17 mouse cellular contexts compared by ENCODE assay signal in genomic region chr2:165266739-165267138, GRCm38 (mm10). TPM values are rescaled to one million over a fixed set of nuclear protein-coding genes. Genes with fewer than 3 reads are reported as not detected.
A peak's percentile ranks its signal among the peaks of the same experiment; 100 is the strongest.
DNase-seq lines count a peak whose midpoint lies in the region; ATAC-seq lines count a peak whose summit lies in the region.
"Had no signal": no experiment of that assay in that cellular context is flagged by ENCODE, and none has a peak within 500 bp of the region (broad histone marks: within the 10 kb centered on the region; RNA-seq: fewer than 3 reads in every experiment).

No protein-coding gene starts in this region.

- no peak overlapping the region for H3K4me3 ChIP-seq in embryonic facial prominence, embryonic 13.5 days
- H3K4me3 ChIP-seq in embryonic facial prominence, embryonic 10.5 days: no peak overlapping the region
- H3K4me3 ChIP-seq in hindbrain, embryonic 13.5 days: no peak overlapping the region
- H3K4me3 ChIP-seq in midbrain, embryonic 15.5 days: no peak overlapping the region
- H3K4me3 ChIP-seq: heart, embryonic 15.5 days; limb, embryonic 10.5 days; stomach, embryonic 15.5 days had no signal

- no peak overlapping the region for H3K4me2 ChIP-seq in embryonic facial prominence, embryonic 13.5 days
- 0 out of 2 replicates have a peak overlapping the region, but pooled peaks have one; percentile 6 for H3K4me2 ChIP-seq in hindbrain, embryonic 13.5 days
- peak overlapping the region; percentile 23 for H3K4me2 ChIP-seq in midbrain, embryonic 15.5 days
- H3K4me2 ChIP-seq: heart, embryonic 15.5 days; stomach, embryonic 15.5 days had no signal

- H3K27ac ChIP-seq in embryonic facial prominence, embryonic 13.5 days: no peak overlapping the region
- H3K27ac ChIP-seq in embryonic facial prominence, embryonic 10.5 days (replicated peaks): no peak overlapping the region
- H3K27ac ChIP-seq in hindbrain, embryonic 13.5 days: no peak overlapping the region; the same call in 1 of the 2 replicates
- H3K27ac ChIP-seq in midbrain, embryonic 15.5 days: peak overlapping the region; percentile 63
- H3K27ac ChIP-seq: heart, embryonic 15.5 days; limb, embryonic 10.5 days; liver, embryonic 14.5 days; stomach, embryonic 15.5 days had no signal

- H3K4me1 ChIP-seq in embryonic facial prominence, embryonic 13.5 days: peaks cover 14% of the 10 kb centered on the region
- peaks cover 48% of the 10 kb centered on the region for H3K4me1 ChIP-seq in embryonic facial prominence, embryonic 10.5 days
- peaks cover 53% of the 10 kb centered on the region for H3K4me1 ChIP-seq in hindbrain, embryonic 13.5 days (replicated peaks)
- peaks cover 47% of the 10 kb centered on the region for H3K4me1 ChIP-seq in midbrain, embryonic 15.5 days
- H3K4me1 ChIP-seq: stomach, embryonic 15.5 days had no signal

- peaks cover 25% of the 10 kb centered on the region for H3K27me3 ChIP-seq in embryonic facial prominence, embryonic 13.5 days
- H3K27me3 ChIP-seq in embryonic facial prominence, embryonic 10.5 days (replicated peaks; ENCODE audit: low read depth, poor library complexity, severe bottlenecking): peaks cover 56% of the 10 kb centered on the region
- peaks cover 41% of the 10 kb centered on the region for H3K27me3 ChIP-seq in hindbrain, embryonic 13.5 days
- H3K27me3 ChIP-seq in midbrain, embryonic 15.5 days (replicated peaks): no peaks in the 10 kb centered on the region

- H3K9ac ChIP-seq in embryonic facial prominence, embryonic 13.5 days: 0 out of 2 replicates have a peak overlapping the region, but pooled peaks have one; percentile 32
- H3K9ac ChIP-seq in hindbrain, embryonic 13.5 days: peak overlapping the region; percentile 51
- H3K9ac ChIP-seq in midbrain, embryonic 15.5 days: no peak overlapping the region
- H3K9ac ChIP-seq: heart, embryonic 15.5 days; liver, embryonic 14.5 days; stomach, embryonic 15.5 days had no signal

- no peaks in the 10 kb centered on the region for H3K9me3 ChIP-seq in embryonic facial prominence, embryonic 13.5 days
- no peaks in the 10 kb centered on the region for H3K9me3 ChIP-seq in embryonic facial prominence, embryonic 10.5 days
- no peaks in the 10 kb centered on the region for H3K9me3 ChIP-seq in hindbrain, embryonic 13.5 days
- no peaks in the 10 kb centered on the region for H3K9me3 ChIP-seq in midbrain, embryonic 15.5 days
- H3K9me3 ChIP-seq: heart, embryonic 15.5 days; limb, embryonic 10.5 days; stomach, embryonic 15.5 days had no signal

- 2% methylated on average over 12 of the region's 12 CpGs for WGBS in embryonic facial prominence, embryonic 13.5 days
- WGBS in embryonic facial prominence, embryonic 10.5 days: 6% methylated on average over 12 of the region's 12 CpGs
- WGBS in hindbrain, embryonic 13.5 days: 6% methylated on average over 12 of the region's 12 CpGs
- 1% methylated on average over 12 of the region's 12 CpGs for WGBS in midbrain, embryonic 15.5 days

- DNase-seq in embryonic facial prominence, embryonic 10.5 days (ENCODE audit: low spot score): no peak
- DNase-seq in brain, adult 2 months (ENCODE audit: low read depth, low spot score): peak; percentile 63
- DNase-seq in adrenal gland, adult 18-20 months (ENCODE audit: low spot score in 2 of 2): no peak
- no peak for DNase-seq in T-cell, adult 2 months (ENCODE audit: low spot score)
- DNase-seq: adrenal gland, postnatal 10 days; cerebellum, postnatal 14 days; thymus, postnatal 25 days had no signal

- no peaks in the 10 kb centered on the region for H3K36me3 ChIP-seq in embryonic facial prominence, embryonic 13.5 days
- no peaks in the 10 kb centered on the region for H3K36me3 ChIP-seq in embryonic facial prominence, embryonic 10.5 days (replicated peaks)
- H3K36me3 ChIP-seq in hindbrain, embryonic 13.5 days: no peaks in the 10 kb centered on the region
- H3K36me3 ChIP-seq in midbrain, embryonic 15.5 days (replicated peaks): no peaks in the 10 kb centered on the region
- H3K36me3 ChIP-seq: heart, embryonic 15.5 days; limb, embryonic 10.5 days; stomach, embryonic 15.5 days had no signal

- no peak for ATAC-seq in embryonic facial prominence, embryonic 13.5 days (ENCODE audit: insufficient number of reproducible peaks, insufficient read depth, low FRiP score, low TSS enrichment, low read depth)
- ATAC-seq in hindbrain, embryonic 13.5 days (ENCODE audit: low FRiP score): no peak
- ATAC-seq in midbrain, embryonic 15.5 days (replicated peaks): 0 out of 2 replicates have a peak, but pooled peaks have one; percentile 37
- ATAC-seq in erythroid progenitor cell, adult 5-6 weeks (replicated peaks; ENCODE audit: low FRiP score, poor library complexity, severe bottlenecking): no peak
- ATAC-seq: inflammation-experienced regulatory T-cells, adult 6 months had no signal

RNA-seq across cellular contexts. Expression of gene Slc35c2, which starts 20.9 kb away (rescaled TPM):
- 49.0 and 50.2 TPM in 2 replicates for polyA plus RNA-seq in embryonic facial prominence, embryonic 13.5 days (2015; fragmentation: Nextera tagmentation; extraction: Ambion mirVana)
- 59.2 and 64.6 TPM in 2 replicates for polyA plus RNA-seq in embryonic facial prominence, embryonic 10.5 days (2016; fragmentation: Nextera tagmentation; extraction: Ambion mirVana)
- 61.5 and 68.1 TPM in 2 replicates for polyA plus RNA-seq in hindbrain, embryonic 13.5 days (2015; fragmentation: Nextera tagmentation; extraction: Ambion mirVana)
- 72.8 and 74.1 TPM in 2 replicates for polyA plus RNA-seq in midbrain, embryonic 15.5 days (2015; fragmentation: Nextera tagmentation; extraction: Ambion mirVana)
- 10 to 100 TPM; 30.7 to 50.1 TPM for total RNA-seq in adrenal gland, adult 18-20 months (2021)
- 11.9 and 18.0 TPM in 2 replicates for total RNA-seq in erythroid progenitor cell, adult 5-6 weeks (2015; ENCODE audit: low replicate concordance)
- total RNA-seq in erythroid progenitor cell, adult 5-6 weeks (2017; ENCODE audit: low replicate concordance): 5.2 and 10.5 TPM in 2 replicates

RNA-seq across cellular contexts. Expression of gene Cdh22, which starts 32.1 kb away (rescaled TPM):
- polyA plus RNA-seq in embryonic facial prominence, embryonic 13.5 days (2015; fragmentation: Nextera tagmentation; extraction: Ambion mirVana): 1.0 and 1.1 TPM in 2 replicates
- polyA plus RNA-seq in embryonic facial prominence, embryonic 10.5 days (2016; fragmentation: Nextera tagmentation; extraction: Ambion mirVana): 0.91 and 1.1 TPM in 2 replicates
- 9.4 and 11.4 TPM in 2 replicates for polyA plus RNA-seq in hindbrain, embryonic 13.5 days (2015; fragmentation: Nextera tagmentation; extraction: Ambion mirVana)
- polyA plus RNA-seq in midbrain, embryonic 15.5 days (2015; fragmentation: Nextera tagmentation; extraction: Ambion mirVana): 20.8 and 21.2 TPM in 2 replicates
- 1 to 10 TPM; 1.4 to 1.7 TPM for total RNA-seq in adrenal gland, adult 18-20 months (2021)
- not detected in 2 replicates for total RNA-seq in erythroid progenitor cell, adult 5-6 weeks (2015; ENCODE audit: low replicate concordance)
- not detected in 2 replicates for total RNA-seq in erythroid progenitor cell, adult 5-6 weeks (2017; ENCODE audit: low replicate concordance)
- polyA plus RNA-seq: gonadal fat pad, adult 2 months; inflammation-experienced regulatory T-cells, adult 6 months had no signal

RNA-seq across cellular contexts. Expression of gene Elmo2, which starts 59.5 kb away (rescaled TPM):
- polyA plus RNA-seq in embryonic facial prominence, embryonic 13.5 days (2015; fragmentation: Nextera tagmentation; extraction: Ambion mirVana): 90.2 and 98.6 TPM in 2 replicates
- 91.0 and 93.5 TPM in 2 replicates for polyA plus RNA-seq in embryonic facial prominence, embryonic 10.5 days (2016; fragmentation: Nextera tagmentation; extraction: Ambion mirVana)
- 90.8 and 91.6 TPM in 2 replicates for polyA plus RNA-seq in hindbrain, embryonic 13.5 days (2015; fragmentation: Nextera tagmentation; extraction: Ambion mirVana)
- polyA plus RNA-seq in midbrain, embryonic 15.5 days (2015; fragmentation: Nextera tagmentation; extraction: Ambion mirVana): 111 and 115 TPM in 2 replicates
- total RNA-seq in adrenal gland, adult 18-20 months (2021): 10 to 100 TPM; 21.6 to 24.5 TPM
- 16.3 and 25.9 TPM in 2 replicates for total RNA-seq in erythroid progenitor cell, adult 5-6 weeks (2015; ENCODE audit: low replicate concordance)
- total RNA-seq in erythroid progenitor cell, adult 5-6 weeks (2017; ENCODE audit: low replicate concordance): 8.6 and 13.1 TPM in 2 replicates
